Mouse (Mus musculus) hindbrain, embryonic 13.5 days (tissue): ENCODE measurements around the gene Trpc4ap. TPM values are rescaled to one million over a fixed set of nuclear protein-coding genes. Genes with fewer than 3 reads are reported as not detected.
"Not testable (repeated sequence)": the region's sequence is repeated elsewhere in the genome, so short reads cannot be mapped to it uniquely, and the experiment has no call there.

ENCODE experiments used
- ATAC-seq: fragments of 200-750 bp; cut with Nextera tagmentation; 2 replicates; pipeline ENCODE4 v1.8.0; 2017; ENCODE audit warnings: moderate TSS enrichment; ENCODE audit not compliant: low FRiP score
- H3K27ac ChIP-seq: fragments of 300-500 bp; sonication (generic); 2 replicates; pipeline ENCODE4 v1.5.1; 2015; ENCODE audit warnings: inconsistent platforms, mild to moderate bottlenecking, moderate library complexity
- H3K27me3 ChIP-seq: fragments of 300-500 bp; sonication (generic); 2 replicates; pipeline ENCODE4 v1.6.1; 2015; ENCODE audit warnings: mild to moderate bottlenecking, inconsistent platforms
- H3K36me3 ChIP-seq: fragments of 300-500 bp; sonication (generic); 2 replicates; pipeline ENCODE4 v1.6.1; 2015; ENCODE audit warnings: mild to moderate bottlenecking, inconsistent platforms
- H3K4me1 ChIP-seq: fragments of 300-500 bp; sonication (generic); replicated peaks from 2 replicates; pipeline ENCODE4 v1.6.1; 2015; ENCODE audit warnings: inconsistent platforms
- H3K4me2 ChIP-seq: fragments of 300-500 bp; sonication (generic); 2 replicates; pipeline ENCODE4 v1.6.1; 2015; ENCODE audit warnings: inconsistent platforms, mild to moderate bottlenecking, moderate library complexity
- H3K4me3 ChIP-seq: fragments of 300-500 bp; sonication (generic); 2 replicates; pipeline ENCODE4 v1.5.1; 2015; ENCODE audit warnings: mild to moderate bottlenecking, inconsistent platforms
- H3K9ac ChIP-seq: fragments of 300-500 bp; sonication (generic); 2 replicates; pipeline ENCODE4 v1.6.1; 2015; ENCODE audit warnings: mild to moderate bottlenecking, inconsistent platforms
- H3K9me3 ChIP-seq: fragments of 300-500 bp; sonication (generic); 2 replicates; pipeline ENCODE4 v1.6.1; 2016; ENCODE audit warnings: inconsistent platforms
- WGBS: fragments of 180-500 bp; shearing (Covaris S2); methylation state at CpG from one replicate; pipeline ENCODE4 v1.1.7; 2015; 5-methylcytosine and 5-hydroxymethylcytosine counted together
- polyA plus RNA-seq: library from polyadenylated mRNA; unstranded; fragments of >200 nt; fragmentation: Nextera tagmentation; extraction: Ambion mirVana; gene quantifications from 2 replicates; pipeline ENCODE4 v1.2.1, GENCODE M21; 2015

The Trpc4ap gene
- polyA plus RNA-seq, 1 experiment from 2014 or later = 170 TPM

DNA sequence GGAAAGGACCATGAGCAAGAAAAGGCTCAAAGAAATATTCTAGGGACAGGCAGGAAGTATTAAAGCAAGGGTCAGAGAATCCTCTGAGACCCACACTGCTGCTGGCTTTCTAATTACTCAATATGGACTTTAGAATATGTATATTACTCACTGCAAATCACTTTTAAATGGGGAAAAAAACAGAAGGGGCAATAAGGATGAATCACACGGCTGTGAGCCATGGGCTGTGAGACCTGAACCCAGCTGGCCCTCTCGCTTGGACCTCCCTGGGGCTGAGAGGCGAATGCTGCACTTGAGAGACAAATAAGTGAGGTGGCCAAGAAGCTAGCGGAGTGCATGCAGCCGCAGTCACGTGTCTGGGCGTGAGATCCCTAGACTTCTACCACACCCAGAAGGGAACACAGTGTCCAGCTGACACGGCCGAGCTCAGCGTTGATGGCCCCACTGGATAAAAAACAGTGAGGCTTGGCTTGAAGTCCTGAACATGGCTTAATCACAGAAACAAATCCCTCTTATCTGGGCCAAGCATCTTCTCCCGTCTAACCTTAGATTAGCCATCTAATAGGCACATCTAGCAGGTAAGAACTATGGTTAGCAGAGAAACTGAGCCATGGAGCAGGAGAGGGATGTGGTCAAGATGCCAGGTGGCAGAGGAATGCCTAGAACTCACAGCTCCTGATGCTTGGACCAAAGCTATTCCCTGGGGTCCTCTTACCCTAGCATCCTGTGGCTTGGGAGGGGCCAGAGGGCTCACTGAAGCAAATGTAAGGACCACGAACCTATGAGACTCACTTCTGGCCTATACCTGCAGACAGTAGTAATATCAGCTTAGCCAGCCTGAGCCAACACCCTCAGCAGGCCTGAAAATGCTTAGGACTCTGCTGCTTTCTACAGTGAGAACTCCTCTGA lies 25.2 kb upstream of the Trpc4ap start:
- Histone ChIP-seq H3K36me3 (peaks cover 94% of the 10 kb centered on the region), H3K9ac (no peak overlapping the region)
- WGBS = 86% methylated on average over 12 of the region's 12 CpGs

DNA sequence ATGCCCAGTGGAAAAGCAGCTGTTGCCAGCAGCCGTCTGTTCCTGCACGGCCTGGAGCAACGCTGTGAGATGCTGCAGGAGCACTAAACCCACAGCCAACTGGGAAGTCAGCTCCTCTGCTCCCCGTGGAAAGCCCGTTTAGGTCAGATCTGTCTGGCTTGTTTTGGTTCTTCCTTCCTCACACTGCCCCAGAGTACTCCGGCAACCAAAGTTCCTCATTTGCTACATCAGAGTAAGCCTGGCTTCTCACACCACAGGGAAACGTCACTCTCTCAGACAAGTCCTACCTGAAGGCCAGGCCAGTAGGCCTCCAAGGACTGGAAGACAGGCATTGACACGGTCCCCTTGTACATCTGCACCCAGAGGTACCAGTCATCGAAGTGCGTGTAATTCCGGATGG lies 18.4 kb upstream of the Trpc4ap start:
- 89% methylated on average over 11 of the region's 11 CpGs for WGBS
- ATAC-seq = no peak
- no peak overlapping the region for H3K9ac ChIP-seq
- H3K9me3 ChIP-seq = no peaks in the 10 kb centered on the region
- H3K27me3 ChIP-seq = no peaks in the 10 kb centered on the region
- no peak overlapping the region for H3K4me3 ChIP-seq
- H3K4me1 ChIP-seq = peaks cover 4% of the 10 kb centered on the region; the same call in 1 of the 2 replicates
- H3K27ac ChIP-seq = no peak overlapping the region
- H3K36me3 ChIP-seq = peaks cover 93% of the 10 kb centered on the region
- H3K4me2 ChIP-seq = no peak overlapping the region

More for the DNA sequence above, 25.2 kb upstream of the Trpc4ap start:
- H3K4me3 ChIP-seq = no peak overlapping the region
- H3K9me3 ChIP-seq = no peaks in the 10 kb centered on the region
- no peaks in the 10 kb centered on the region for H3K27me3 ChIP-seq
- H3K27ac ChIP-seq = no peak overlapping the region
- H3K4me2 ChIP-seq = no peak overlapping the region
- ATAC-seq = no peak
- H3K4me1 ChIP-seq = no peaks in the 10 kb centered on the region

DNA sequence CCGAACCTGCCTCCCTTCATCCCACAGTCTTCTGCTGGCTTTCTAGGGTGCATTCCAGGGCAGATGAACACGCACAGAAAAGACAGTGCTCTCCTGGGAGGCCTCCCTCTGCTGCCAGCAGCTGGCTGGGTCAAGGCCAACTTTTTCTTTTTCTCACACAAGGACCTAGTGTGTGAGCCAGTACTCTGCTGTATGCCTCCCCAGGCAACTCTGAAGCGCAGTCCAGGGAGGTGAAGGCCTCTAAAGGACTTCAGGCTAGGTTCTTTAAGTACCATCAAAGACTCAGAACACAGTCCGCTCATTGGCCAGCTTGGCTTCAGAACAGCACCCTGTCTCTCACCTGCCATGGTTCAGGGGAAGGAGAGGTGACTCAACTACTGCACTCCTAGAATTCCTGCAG lies 15.1 kb upstream of the Trpc4ap start:
- Histone ChIP-seq H3K4me2 (no peak overlapping the region), H3K27me3 (no peaks in the 10 kb centered on the region), H3K9me3 (no peaks in the 10 kb centered on the region), H3K27ac (no peak overlapping the region), H3K4me3 (no peak overlapping the region), H3K9ac (no peak overlapping the region), H3K4me1 (peaks cover 4% of the 10 kb centered on the region; the same call in 1 of the 2 replicates), H3K36me3 (peaks cover 90% of the 10 kb centered on the region)
- no peak for ATAC-seq
- WGBS = 76% methylated on average over 4 of the region's 4 CpGs

GRCm38 (mm10) chr2:155703630-155704029 lies 11.4 kb upstream of the Trpc4ap start:
- Histone ChIP-seq H3K9me3 (no peaks in the 10 kb centered on the region), H3K27ac (no peak overlapping the region), H3K4me2 (no peak overlapping the region), H3K9ac (no peak overlapping the region), H3K36me3 (peaks cover 74% of the 10 kb centered on the region), H3K27me3 (no peaks in the 10 kb centered on the region), H3K4me3 (no peak overlapping the region), H3K4me1 (peaks cover 4% of the 10 kb centered on the region; the same call in 1 of the 2 replicates)
- 11% methylated on average over 4 of the region's 4 CpGs for WGBS
- no peak for ATAC-seq

GRCm38 (mm10) chr2:155701399-155701919 lies 9.3 kb upstream of the Trpc4ap start:
- no peak for ATAC-seq
- Histone ChIP-seq H3K36me3 (peaks cover 57% of the 10 kb centered on the region), H3K9ac (no peak overlapping the region), H3K4me1 (no peaks in the 10 kb centered on the region), H3K9me3 (no peaks in the 10 kb centered on the region), H3K4me2 (no peak overlapping the region), H3K27me3 (no peaks in the 10 kb centered on the region), H3K27ac (no peak overlapping the region), H3K4me3 (no peak overlapping the region)
- WGBS = 91% methylated on average over 19 of the region's 19 CpGs

DNA sequence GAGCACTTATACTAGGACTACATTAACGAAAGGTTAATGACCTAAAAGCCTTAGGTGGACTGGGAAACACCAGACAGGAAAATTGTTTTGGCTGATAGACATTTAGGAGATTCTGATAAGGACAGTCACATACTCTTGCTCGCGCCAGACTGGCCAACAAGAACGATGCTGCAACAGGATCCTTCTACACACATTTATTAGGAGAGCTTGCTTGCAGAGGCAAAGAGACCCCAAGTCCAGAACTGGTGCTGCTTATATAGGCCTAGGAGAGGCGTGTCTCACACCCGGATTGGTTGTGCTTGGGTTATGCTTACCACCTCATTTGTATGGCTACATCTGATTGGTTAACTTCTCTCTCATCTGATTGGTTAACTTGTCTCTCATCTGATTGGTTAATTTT lies 6.3 kb upstream of the Trpc4ap start:
- 90% methylated on average over 6 of the region's 6 CpGs for WGBS
- not testable (repeated sequence) for H3K4me3 ChIP-seq

DNA sequence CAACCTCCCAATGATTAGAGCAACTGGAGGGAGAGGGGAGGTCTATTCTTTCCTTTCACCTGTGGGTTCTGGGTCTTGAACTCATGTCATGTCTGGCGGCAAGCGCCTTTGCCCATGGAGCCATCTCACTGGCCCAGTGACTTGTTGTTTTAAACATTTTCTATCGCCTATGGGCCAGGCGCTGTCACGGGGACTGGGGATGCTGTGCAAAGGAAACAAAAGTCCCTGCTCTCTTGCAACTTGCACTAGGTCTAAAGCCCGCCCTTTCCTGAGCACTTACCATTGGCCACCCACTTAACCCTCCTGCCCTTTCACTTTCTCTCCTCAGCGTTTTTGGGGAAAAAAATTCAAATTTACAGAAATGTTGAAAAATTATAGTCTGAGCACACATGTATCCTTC lies 4.7 kb upstream of the Trpc4ap start:
- WGBS = 73% methylated on average over 7 of the region's 7 CpGs
- no peaks in the 10 kb centered on the region for H3K27me3 ChIP-seq
- no peak overlapping the region for H3K4me3 ChIP-seq
- peaks cover 15% of the 10 kb centered on the region for H3K36me3 ChIP-seq
- no peak overlapping the region for H3K4me2 ChIP-seq
- H3K9ac ChIP-seq = no peak overlapping the region
- ATAC-seq = no peak
- H3K4me1 ChIP-seq = no peaks in the 10 kb centered on the region
- no peak overlapping the region for H3K27ac ChIP-seq
- H3K9me3 ChIP-seq = no peaks in the 10 kb centered on the region

More for the DNA sequence above, 6.3 kb upstream of the Trpc4ap start:
- not testable (repeated sequence) for H3K27ac ChIP-seq, H3K27me3 ChIP-seq, H3K4me1 ChIP-seq, ATAC-seq, H3K9ac ChIP-seq, H3K4me2 ChIP-seq, H3K9me3 ChIP-seq
- peaks cover 31% of the 10 kb centered on the region for H3K36me3 ChIP-seq

DNA sequence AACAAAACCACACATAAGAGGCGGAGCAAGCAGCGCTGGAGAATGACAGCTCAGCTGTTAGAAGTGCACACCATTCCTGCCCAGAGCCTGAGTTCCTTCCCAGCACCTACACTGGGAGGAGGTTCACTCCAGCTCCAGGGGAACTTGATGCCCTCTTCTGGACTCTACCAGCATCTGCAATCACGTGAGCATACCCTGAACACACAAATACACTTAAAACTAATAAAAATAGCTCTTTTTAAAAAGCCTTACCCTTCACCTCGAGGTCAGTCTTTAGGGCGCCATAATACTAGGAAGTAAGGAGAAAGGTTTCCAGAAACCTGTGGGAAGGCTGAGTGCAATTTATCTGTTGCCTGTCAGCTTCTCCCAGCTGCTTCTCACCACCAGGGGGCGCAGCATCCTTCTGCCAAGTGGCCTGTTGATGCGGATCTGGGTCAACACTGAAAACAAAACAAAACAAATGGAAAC lies 3.9 kb upstream of the Trpc4ap start:
- H3K4me2 ChIP-seq = no peak overlapping the region
- H3K9me3 ChIP-seq = no peaks in the 10 kb centered on the region
- no peak for ATAC-seq
- H3K27ac ChIP-seq = no peak overlapping the region
- H3K36me3 ChIP-seq = peaks cover 7% of the 10 kb centered on the region
- no peak overlapping the region for H3K9ac ChIP-seq
- H3K4me3 ChIP-seq = no peak overlapping the region
- H3K4me1 ChIP-seq = peaks cover 2% of the 10 kb centered on the region
- H3K27me3 ChIP-seq = no peaks in the 10 kb centered on the region
- WGBS = 12% methylated on average over 7 of the region's 7 CpGs

DNA sequence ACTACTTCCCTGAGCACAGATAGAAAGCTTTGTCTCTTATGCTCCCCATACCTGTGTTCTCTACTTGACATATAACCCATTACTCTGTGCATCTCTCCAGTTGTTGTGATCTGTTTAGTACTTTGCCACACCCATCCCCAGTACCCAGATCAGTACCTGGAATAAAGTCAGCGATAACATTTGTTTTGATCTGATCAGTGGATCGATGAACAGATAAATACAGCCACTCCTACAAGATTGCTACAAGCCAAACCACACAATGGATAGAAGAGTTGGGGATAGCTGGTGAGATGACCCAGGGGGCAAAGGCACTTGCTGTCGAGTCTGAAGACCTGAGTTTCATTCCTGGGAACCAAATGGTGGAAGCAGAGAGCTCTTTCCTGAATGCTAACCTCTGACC lies 3.1 kb upstream of the Trpc4ap start:
- ATAC-seq = no peak
- Histone ChIP-seq H3K4me2 (no peak overlapping the region), H3K27ac (no peak overlapping the region), H3K9ac (no peak overlapping the region), H3K36me3 (no peaks in the 10 kb centered on the region), H3K9me3 (no peaks in the 10 kb centered on the region), H3K4me3 (no peak overlapping the region), H3K4me1 (peaks cover 10% of the 10 kb centered on the region), H3K27me3 (no peaks in the 10 kb centered on the region)
- 75% methylated on average over 3 of the region's 3 CpGs for WGBS

DNA sequence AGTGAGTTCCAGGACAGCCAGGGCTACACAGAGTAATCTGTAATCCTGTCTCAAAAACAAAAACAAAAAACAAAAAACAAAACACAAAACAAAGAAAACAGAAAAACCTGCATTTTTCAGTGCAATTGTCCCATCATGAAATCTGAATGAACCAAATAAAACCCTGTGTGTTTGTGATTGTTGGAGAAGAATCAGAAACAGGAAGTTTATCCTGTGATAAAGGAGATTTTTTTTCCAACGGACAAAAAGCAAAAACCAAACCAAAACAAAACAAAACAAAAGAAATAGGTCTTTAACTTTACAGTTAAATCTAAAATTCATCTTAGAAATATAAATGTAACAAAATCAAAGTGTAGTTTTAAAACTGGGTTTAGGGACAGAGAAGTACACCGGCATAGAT lies 2.4 kb upstream of the Trpc4ap start:
- H3K4me1 ChIP-seq = peaks cover 17% of the 10 kb centered on the region
- WGBS = 80% methylated on average over 2 of the region's 2 CpGs
- no peak overlapping the region for H3K4me2 ChIP-seq
- no peak overlapping the region for H3K9ac ChIP-seq
- no peaks in the 10 kb centered on the region for H3K9me3 ChIP-seq
- H3K27me3 ChIP-seq = no peaks in the 10 kb centered on the region
- no peak overlapping the region for H3K4me3 ChIP-seq
- no peak overlapping the region for H3K27ac ChIP-seq
- ATAC-seq = no peak
- H3K36me3 ChIP-seq = no peaks in the 10 kb centered on the region

DNA sequence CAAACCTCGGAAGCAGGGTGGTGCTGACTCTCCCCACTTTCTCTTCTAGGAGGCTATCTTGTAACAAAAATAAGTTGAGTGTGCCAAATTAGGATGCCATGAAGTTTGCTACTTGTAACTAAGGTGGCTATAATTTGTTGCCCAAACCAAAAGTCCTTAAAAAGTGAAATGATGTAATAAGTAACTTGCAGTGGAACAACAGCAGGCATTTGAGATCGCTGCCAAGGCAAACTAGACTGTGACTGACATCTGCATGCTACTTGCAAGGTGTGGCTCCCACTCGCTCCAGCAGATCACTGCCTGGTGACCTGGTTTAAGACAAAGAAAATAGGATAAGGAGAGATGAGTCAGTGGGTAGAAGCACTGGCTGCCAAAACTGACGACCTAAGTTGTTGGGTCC lies 952 bp upstream of the Trpc4ap start:
- Histone ChIP-seq H3K4me1 (peaks cover 25% of the 10 kb centered on the region), H3K27me3 (no peaks in the 10 kb centered on the region), H3K9me3 (no peaks in the 10 kb centered on the region), H3K9ac (no peak overlapping the region), H3K4me2 (no peak overlapping the region), H3K27ac (no peak overlapping the region), H3K36me3 (no peaks in the 10 kb centered on the region), H3K4me3 (no peak overlapping the region)
- ATAC-seq = no peak
- WGBS = 82% methylated on average over 4 of the region's 4 CpGs

DNA sequence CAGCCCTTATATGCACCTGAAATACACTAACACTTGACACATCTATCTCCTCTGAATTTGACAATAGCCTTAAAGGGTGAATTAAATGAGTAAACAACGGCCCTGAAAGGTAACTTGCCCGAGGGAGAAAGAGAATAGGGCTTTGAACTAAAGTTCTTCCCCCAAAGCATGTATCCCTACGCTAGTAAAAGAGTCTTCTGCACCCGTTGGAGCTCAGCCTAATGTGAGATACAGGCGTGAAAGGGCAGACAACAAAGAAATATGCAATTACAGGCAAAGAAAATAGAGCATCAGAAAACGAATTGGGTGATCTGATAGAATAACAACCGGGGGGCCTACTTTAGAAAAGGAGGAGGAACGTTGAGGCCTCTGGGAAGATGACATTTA lies 855 bp downstream of the Trpc4ap start:
- Histone ChIP-seq H3K9me3 (no peaks in the 10 kb centered on the region), H3K4me2 (peak overlapping the region; percentile 72), H3K9ac (peak overlapping the region; percentile 99), H3K27me3 (no peaks in the 10 kb centered on the region), H3K4me1 (peaks cover 31% of the 10 kb centered on the region), H3K4me3 (peak overlapping the region; percentile 98), H3K36me3 (peaks cover 4% of the 10 kb centered on the region), H3K27ac (peak overlapping the region; percentile 95)
- ATAC-seq = no peak
- WGBS = 5% methylated on average over 8 of the region's 8 CpGs

DNA sequence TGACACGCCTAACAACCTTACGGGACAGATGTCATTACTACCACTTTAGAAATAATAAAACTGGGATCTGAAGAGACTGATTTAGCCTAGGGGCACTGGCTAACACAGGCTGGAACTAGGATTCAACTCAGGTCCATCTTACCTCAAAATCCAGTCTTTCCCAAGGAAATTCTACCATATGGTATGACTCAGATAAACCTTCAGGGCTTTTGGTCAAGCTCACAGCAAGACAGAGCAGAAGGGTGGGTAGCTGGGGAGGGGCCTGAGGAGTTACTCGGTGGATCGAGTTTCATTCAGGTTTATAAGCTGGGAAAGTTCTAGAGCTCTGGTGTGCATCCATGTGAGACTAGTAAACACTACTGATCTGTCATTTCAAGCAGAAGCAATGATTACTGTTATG lies 3.0 kb downstream of the Trpc4ap start:
- H3K36me3 ChIP-seq = peaks cover 4% of the 10 kb centered on the region
- H3K27me3 ChIP-seq = no peaks in the 10 kb centered on the region
- no peaks in the 10 kb centered on the region for H3K9me3 ChIP-seq
- no peak overlapping the region for H3K9ac ChIP-seq
- no peak overlapping the region for H3K4me3 ChIP-seq
- no peak for ATAC-seq
- no peak overlapping the region for H3K4me2 ChIP-seq
- WGBS = 89% methylated on average over 4 of the region's 4 CpGs
- H3K4me1 ChIP-seq = peaks cover 33% of the 10 kb centered on the region
- no peak overlapping the region for H3K27ac ChIP-seq
